Mouse (Mus musculus) layer of hippocampus, adult 6 months (tissue): ENCODE data around the gene Zfp638. TPM values are rescaled to one million over a fixed set of nuclear protein-coding genes. Genes with fewer than 3 reads are reported as not detected.

Experiments used
- long read RNA-seq, 2 experiments: library from polyadenylated mRNA; unstranded; transcript quantifications; one replicate each; pipeline ENCODE4 v2.0.0; 2019 to 2020
- polyA plus RNA-seq: library from polyadenylated mRNA; unstranded; fragments of <200 nt; fragmentation: Nextera tagmentation; gene quantifications from 2 replicates; pipeline ENCODE4 v1.2.3, GENCODE M21; 2021

Zfp638 gene
- polyA plus RNA-seq, result 20.5 and 25.6 TPM in 2 replicates
- long read RNA-seq, experiment 1, partial matches to known transcripts, result 39 of 58 reads
- long read RNA-seq, experiment 1, other reads (novel, unspliced or antisense), result 13 of 58 reads
- long read RNA-seq, experiment 2, partial matches to known transcripts, result 70 of 142 reads
- long read RNA-seq, experiment 2, other reads (novel, unspliced or antisense), result 67 of 142 reads

DNA sequence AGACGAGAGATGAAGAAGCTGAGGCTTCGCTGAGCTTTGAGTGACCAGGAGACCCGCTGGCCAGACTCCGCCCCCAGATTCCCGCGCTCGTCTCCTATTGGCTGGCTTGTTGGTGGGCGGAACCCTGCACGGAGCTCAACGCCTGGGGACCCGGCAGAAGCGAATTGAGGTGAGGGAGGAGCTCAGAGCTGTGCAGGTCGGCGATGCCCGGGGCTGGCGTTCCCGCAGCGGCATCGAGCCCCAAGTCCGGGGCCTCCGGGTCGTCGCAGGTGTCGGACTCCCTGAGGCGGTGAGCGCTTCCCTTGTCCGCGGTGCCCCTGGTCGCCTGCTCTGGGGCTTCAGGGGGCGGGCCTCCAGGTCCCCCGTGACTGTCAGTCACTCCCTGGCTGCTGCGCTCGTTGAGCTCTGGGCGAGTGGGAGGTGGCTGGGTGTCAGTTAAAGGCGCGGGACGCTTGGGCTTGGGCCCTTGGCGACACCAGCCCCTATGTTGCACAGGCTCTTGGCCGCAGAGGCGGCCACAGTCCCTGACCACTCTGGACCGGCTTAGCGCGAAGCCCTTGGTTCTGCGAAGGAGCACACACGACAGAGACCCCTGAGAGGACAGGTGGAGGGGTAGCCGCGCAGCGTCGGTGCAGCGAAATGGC, at the start of gene Zfp638:
Zfp638 (plus strand) TSS at position 156 of the 644 bp plus-strand sequence.

DNA sequence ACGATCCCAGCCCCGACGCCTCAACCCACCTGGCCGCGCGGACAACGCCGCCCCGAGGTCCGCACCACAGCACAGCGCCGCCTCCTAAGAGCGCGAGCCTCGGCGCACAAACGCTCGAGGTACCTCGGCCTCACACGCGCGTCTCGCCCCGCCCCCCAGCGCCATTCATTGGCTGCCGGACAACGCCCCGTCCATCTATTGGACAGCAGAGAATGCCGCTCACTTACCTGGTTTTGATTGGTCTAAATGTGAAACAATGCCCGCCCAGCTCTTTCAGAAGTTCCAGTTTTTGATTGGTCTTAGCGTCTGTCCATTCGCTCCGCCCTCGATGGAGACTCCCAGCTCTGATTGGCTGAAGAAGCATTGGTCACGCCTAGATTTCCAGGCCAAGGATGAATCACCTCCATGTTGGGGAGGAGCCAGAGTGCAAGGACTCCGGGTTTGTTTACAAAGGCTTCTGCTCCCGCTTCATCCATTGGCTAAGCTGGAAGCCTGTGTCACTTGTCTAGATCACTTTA, 35.2 kb upstream of the Zfp638 start, which contains the start of gene Paip2b:
Paip2b (minus strand) TSS at position 136 of the 518 bp plus-strand sequence.

DNA sequence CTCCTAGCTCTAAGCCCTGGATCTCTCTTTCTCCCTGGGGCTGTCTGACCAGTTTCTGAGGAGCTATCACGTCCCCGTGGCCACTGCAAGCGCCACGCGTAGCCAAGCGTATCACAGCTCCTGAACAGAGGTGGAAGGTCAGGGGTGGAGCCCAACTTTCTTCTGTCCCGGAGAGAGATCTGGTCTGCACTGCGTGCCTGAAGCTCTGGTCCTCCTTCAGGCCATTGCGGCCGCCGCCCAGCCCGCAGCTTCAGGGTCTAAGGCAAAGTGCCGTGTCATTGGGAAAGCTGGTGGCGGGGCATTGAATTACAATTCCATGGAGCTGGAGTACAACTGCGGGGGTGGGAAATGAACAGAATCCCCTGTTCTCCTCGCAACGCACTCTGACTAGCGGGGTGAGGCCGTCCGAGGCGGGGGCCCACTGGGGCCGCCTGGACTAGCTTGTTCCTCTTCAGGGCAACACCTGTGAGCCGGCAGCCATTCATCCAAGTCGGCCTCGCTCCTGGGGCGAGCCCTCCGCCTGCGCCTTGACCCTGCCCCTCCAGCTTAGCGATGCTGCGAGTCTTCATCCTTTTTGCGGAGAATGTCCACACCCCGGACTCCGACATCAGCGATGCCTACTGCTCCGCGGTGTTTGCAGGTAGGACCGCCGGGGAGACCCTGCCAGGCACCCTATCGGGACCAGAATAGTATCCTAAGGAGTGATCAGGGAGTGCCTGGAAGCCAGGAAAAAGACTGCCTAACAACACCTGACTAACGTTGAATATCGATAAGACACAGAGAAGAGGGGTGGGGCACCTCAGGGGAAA, 141.7 kb downstream of the Zfp638 start, which contains the start of gene Dysf:
Dysf (plus strand) TSS at position 228 of the 809 bp plus-strand sequence.

Other genes with a start within 250 kb of the Zfp638 start
- gene Clec4f, start 210.9 kb upstream of the Zfp638 start, polyA plus RNA-seq, result not detected in 2 replicates
- gene Cd207, start 189.3 kb upstream of the Zfp638 start, polyA plus RNA-seq, result not detected in 2 replicates
- gene Vax2, start 155.8 kb upstream of the Zfp638 start, polyA plus RNA-seq, result not detected in 2 replicates
- gene Atp6v1b1, start 124.1 kb upstream of the Zfp638 start, polyA plus RNA-seq, result 0.15 and 0.21 TPM in 2 replicates
- gene Ankrd53, start 104.5 kb upstream of the Zfp638 start, polyA plus RNA-seq, result not detected in 2 replicates
- 73.0 and 73.3 TPM in 2 replicates for gene Tex261, start 91.3 kb upstream of the Zfp638 start, polyA plus RNA-seq
- gene Nagk, start 72.1 kb upstream of the Zfp638 start, polyA plus RNA-seq, result 94.9 and 99.7 TPM in 2 replicates
- 12.4 and 14.5 TPM in 2 replicates for gene Paip2b, start 35.4 kb upstream of the Zfp638 start, polyA plus RNA-seq
- 0.59 and 1.3 TPM in 2 replicates for gene Dysf, start 141.5 kb downstream of the Zfp638 start, polyA plus RNA-seq